Mouse (Mus musculus) limb, embryonic 13.5 days (tissue): ENCODE measurements around the gene Pla2g15. TPM values are rescaled to one million over a fixed set of nuclear protein-coding genes. Genes with fewer than 3 reads are reported as not detected.

Experiments used
- ATAC-seq: fragments of 200-750 bp; cut with Nextera tagmentation; 2 replicates; pipeline ENCODE4 v1.8.0; 2017; ENCODE audit warnings: low read depth, moderate number of reproducible peaks, moderate TSS enrichment; ENCODE audit not compliant: low FRiP score
- H3K27ac ChIP-seq: fragments of 300-500 bp; sonication (generic); 2 replicates; pipeline ENCODE4 v1.5.1; 2015; ENCODE audit warnings: inconsistent platforms, mild to moderate bottlenecking, moderate library complexity
- H3K27me3 ChIP-seq: fragments of 300-500 bp; sonication (generic); 2 replicates; pipeline ENCODE4 v1.6.1; 2015; ENCODE audit warnings: mild to moderate bottlenecking, inconsistent platforms
- H3K36me3 ChIP-seq: fragments of 300-500 bp; sonication (generic); 2 replicates; pipeline ENCODE4 v1.6.1; 2015; ENCODE audit warnings: inconsistent platforms, mild to moderate bottlenecking, moderate library complexity
- H3K4me1 ChIP-seq: fragments of 300-500 bp; sonication (generic); 2 replicates; pipeline ENCODE4 v1.6.1; 2015; ENCODE audit warnings: inconsistent platforms
- H3K4me2 ChIP-seq: fragments of 300-500 bp; sonication (generic); replicated peaks from 2 replicates; pipeline ENCODE4 v1.6.1; 2015; ENCODE audit warnings: inconsistent platforms, mild to moderate bottlenecking, moderate library complexity
- H3K4me3 ChIP-seq: fragments of 300-500 bp; sonication (generic); 2 replicates; pipeline ENCODE4 v1.5.1; 2015; ENCODE audit warnings: moderate library complexity, mild to moderate bottlenecking, inconsistent platforms
- H3K9ac ChIP-seq: fragments of 300-500 bp; sonication (generic); 2 replicates; pipeline ENCODE4 v1.6.1; 2015; ENCODE audit warnings: mild to moderate bottlenecking, inconsistent platforms
- H3K9me3 ChIP-seq: fragments of 300-500 bp; sonication (generic); 2 replicates; pipeline ENCODE4 v1.6.1; 2016; ENCODE audit warnings: inconsistent platforms
- WGBS: fragments of 180-500 bp; shearing (Covaris S2); methylation state at CpG from one replicate; pipeline ENCODE4 v1.1.7; 2015; 5-methylcytosine and 5-hydroxymethylcytosine counted together
- polyA plus RNA-seq: library from polyadenylated mRNA; unstranded; fragments of >200 nt; fragmentation: Nextera tagmentation; extraction: Ambion mirVana; gene quantifications from 2 replicates; pipeline ENCODE4 v1.2.1, GENCODE M21; 2015

The Pla2g15 gene
- 19.6 and 20.5 TPM in 2 replicates for polyA plus RNA-seq

- H3K9ac ChIP-seq, result peak within 1 kb of the TSS; percentile 79
- H3K27me3 ChIP-seq, result no peaks in the 10 kb centered on the region
- H3K4me3 ChIP-seq, result peak within 1 kb of the TSS; percentile 78
- peaks cover 13% of the 10 kb centered on the region for H3K36me3 ChIP-seq
- ATAC-seq, result peak; percentile 97
- 0 out of 2 replicates have a peak within 1 kb of the TSS, but pooled peaks have one; percentile 48 for H3K27ac ChIP-seq
- H3K9me3 ChIP-seq, result no peaks in the 10 kb centered on the region
- H3K4me1 ChIP-seq, result peaks cover 13% of the 10 kb centered on the region
- peak within 1 kb of the TSS; percentile 75 for H3K4me2 ChIP-seq
- WGBS, result 2% methylated on average over 38 of the region's 38 CpGs
Observed at GRCm38 (mm10) chr8:106149801-106150652, at the start of gene Pla2g15. Gene Pla2g15 (plus strand): TSS chr8:106150399.

DNA sequence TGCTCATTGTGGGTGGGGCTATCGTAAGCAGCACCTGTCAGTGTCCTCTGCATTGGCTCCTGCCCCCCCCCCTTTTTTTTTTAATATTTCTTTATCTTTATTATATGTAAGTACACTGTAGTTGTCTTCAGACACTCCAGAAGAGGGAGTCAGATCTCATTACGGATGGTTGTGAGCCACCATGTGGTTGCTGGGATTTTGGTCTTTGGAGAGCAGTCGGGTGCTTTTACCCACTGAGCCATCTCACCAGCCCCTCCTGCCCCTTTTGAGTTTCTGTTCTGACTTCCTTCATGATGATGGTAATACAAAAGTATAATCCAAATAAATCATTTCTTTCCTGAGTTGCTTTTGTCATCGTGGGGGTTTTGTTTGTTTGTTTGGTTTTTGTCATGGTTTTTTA, 47.9 kb upstream of the Pla2g15 start:
- Histone ChIP-seq H3K36me3 (peaks cover 49% of the 10 kb centered on the region), H3K4me3 (no peak overlapping the region), H3K4me1 (no peaks in the 10 kb centered on the region), H3K9ac (no peak overlapping the region), H3K9me3 (no peaks in the 10 kb centered on the region), H3K27ac (no peak overlapping the region), H3K27me3 (no peaks in the 10 kb centered on the region), H3K4me2 (no peak overlapping the region)
- 91% methylated on average over 4 of the region's 4 CpGs for WGBS
- ATAC-seq, result no peak

GRCm38 (mm10) chr8:106103888-106104287, 46.3 kb upstream of the Pla2g15 start:
- peaks cover 56% of the 10 kb centered on the region for H3K36me3 ChIP-seq
- ATAC-seq, result no peak

GRCm38 (mm10) chr8:106106193-106106592, 44.0 kb upstream of the Pla2g15 start:
- no peak for ATAC-seq
- H3K9ac ChIP-seq, result no peak overlapping the region
- H3K4me3 ChIP-seq, result no peak overlapping the region
- H3K27me3 ChIP-seq, result no peaks in the 10 kb centered on the region
- H3K9me3 ChIP-seq, result no peaks in the 10 kb centered on the region
- H3K36me3 ChIP-seq, result peaks cover 65% of the 10 kb centered on the region
- H3K4me1 ChIP-seq, result no peaks in the 10 kb centered on the region
- H3K4me2 ChIP-seq, result no peak overlapping the region
- no peak overlapping the region for H3K27ac ChIP-seq
- 86% methylated on average over 1 of the region's 1 CpGs for WGBS

More at GRCm38 (mm10) chr8:106103888-106104287, 46.3 kb upstream of the Pla2g15 start:
- Histone ChIP-seq H3K4me2 (no peak overlapping the region), H3K4me3 (no peak overlapping the region), H3K4me1 (no peaks in the 10 kb centered on the region), H3K27me3 (no peaks in the 10 kb centered on the region), H3K9ac (no peak overlapping the region), H3K9me3 (no peaks in the 10 kb centered on the region), H3K27ac (no peak overlapping the region)
- 93% methylated on average over 2 of the region's 2 CpGs for WGBS

DNA sequence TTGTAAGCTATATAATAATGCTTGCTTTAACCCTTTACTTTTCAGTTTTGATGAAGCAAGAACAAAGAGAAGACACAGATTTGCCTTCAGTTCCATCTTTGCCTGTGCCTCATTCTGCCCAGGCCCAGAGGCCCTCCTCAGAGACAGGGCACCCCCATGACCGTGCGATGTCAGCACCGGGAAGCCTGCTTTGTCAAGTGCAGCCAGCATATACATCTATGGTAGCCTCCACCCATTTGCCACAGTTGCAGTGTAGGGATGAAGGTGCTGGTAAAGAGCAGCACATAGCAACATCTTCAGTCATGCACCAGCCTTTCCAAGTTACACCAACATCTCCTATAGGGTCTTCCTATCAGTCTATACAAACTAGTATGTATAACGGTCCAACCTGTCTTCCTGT, 42.1 kb upstream of the Pla2g15 start:
- ATAC-seq, result no peak
- Histone ChIP-seq H3K36me3 (peaks cover 62% of the 10 kb centered on the region), H3K27me3 (no peaks in the 10 kb centered on the region), H3K4me2 (no peak overlapping the region), H3K4me3 (no peak overlapping the region), H3K9me3 (no peaks in the 10 kb centered on the region), H3K27ac (no peak overlapping the region), H3K4me1 (no peaks in the 10 kb centered on the region), H3K9ac (no peak overlapping the region)
- WGBS, result 97% methylated on average over 4 of the region's 4 CpGs

- no peak overlapping the region for H3K4me2 ChIP-seq
- 93% methylated on average over 3 of the region's 3 CpGs for WGBS
Observed at GRCm38 (mm10) chr8:106108729-106109128, 41.5 kb upstream of the Pla2g15 start.

DNA sequence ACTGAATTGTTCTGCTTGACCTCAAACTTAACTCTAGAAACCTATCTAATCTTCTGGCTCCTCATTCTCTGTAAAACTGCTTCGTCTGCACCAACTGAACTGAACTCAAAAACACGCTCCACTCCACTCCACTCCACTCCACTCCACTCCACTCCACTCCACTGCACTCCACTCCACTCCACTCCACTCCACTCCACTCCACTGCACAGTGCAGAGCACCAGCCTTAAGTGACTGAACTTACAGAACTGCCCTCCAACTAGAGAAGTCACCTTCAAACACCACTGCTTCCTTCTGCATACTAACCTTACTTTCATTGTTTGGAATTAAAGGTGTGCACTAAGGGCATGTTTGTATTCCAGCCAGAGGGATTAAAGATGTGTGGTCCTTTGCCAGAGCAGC, 38.2 kb upstream of the Pla2g15 start:
- H3K4me3 ChIP-seq, result no peak overlapping the region
- no peak overlapping the region for H3K4me2 ChIP-seq
- H3K4me1 ChIP-seq, result no peaks in the 10 kb centered on the region
- no peaks in the 10 kb centered on the region for H3K9me3 ChIP-seq
- peaks cover 64% of the 10 kb centered on the region for H3K36me3 ChIP-seq
- no peaks in the 10 kb centered on the region for H3K27me3 ChIP-seq
- no peak overlapping the region for H3K9ac ChIP-seq
- WGBS, result 92% methylated on average over 2 of the region's 2 CpGs
- no peak overlapping the region for H3K27ac ChIP-seq
- ATAC-seq, result no peak

More at GRCm38 (mm10) chr8:106108729-106109128, 41.5 kb upstream of the Pla2g15 start:
- Histone ChIP-seq H3K4me3 (no peak overlapping the region), H3K36me3 (peaks cover 58% of the 10 kb centered on the region), H3K27me3 (no peaks in the 10 kb centered on the region), H3K9me3 (no peaks in the 10 kb centered on the region), H3K4me1 (no peaks in the 10 kb centered on the region), H3K9ac (no peak overlapping the region), H3K27ac (no peak overlapping the region)
- ATAC-seq, result no peak

- Histone ChIP-seq H3K9ac (no peak overlapping the region), H3K4me1 (no peaks in the 10 kb centered on the region), H3K4me3 (no peak overlapping the region), H3K27ac (no peak overlapping the region), H3K9me3 (no peaks in the 10 kb centered on the region), H3K4me2 (no peak overlapping the region), H3K27me3 (no peaks in the 10 kb centered on the region), H3K36me3 (peaks cover 68% of the 10 kb centered on the region)
- WGBS, result 97% methylated on average over 1 of the region's 1 CpGs
- peak; percentile 64 for ATAC-seq
Observed at GRCm38 (mm10) chr8:106112514-106112913, 37.7 kb upstream of the Pla2g15 start.

DNA sequence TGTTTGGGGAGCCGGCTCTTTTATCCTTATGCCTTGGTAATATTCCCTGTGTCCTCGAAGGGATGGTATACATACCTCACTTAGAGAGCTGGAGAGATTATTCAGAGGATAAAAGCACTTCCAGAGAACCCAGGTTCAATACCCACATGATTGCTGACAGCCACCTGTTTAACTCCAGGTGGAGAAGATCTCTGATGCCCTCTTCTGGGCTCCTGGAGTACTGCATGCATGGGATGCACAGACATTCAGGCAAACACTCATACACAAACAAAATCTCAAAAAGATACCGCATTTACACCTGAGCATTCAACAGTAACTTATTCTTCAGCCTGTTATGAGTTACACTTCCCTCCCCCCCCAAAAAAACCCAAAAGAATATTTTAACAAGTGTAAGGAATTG, 34.3 kb upstream of the Pla2g15 start:
- no peaks in the 10 kb centered on the region for H3K27me3 ChIP-seq
- peaks cover 59% of the 10 kb centered on the region for H3K36me3 ChIP-seq
- H3K4me1 ChIP-seq, result no peaks in the 10 kb centered on the region
- WGBS, result 95% methylated on average over 3 of the region's 3 CpGs
- H3K4me2 ChIP-seq, result no peak overlapping the region
- no peak overlapping the region for H3K27ac ChIP-seq
- no peak for ATAC-seq
- H3K4me3 ChIP-seq, result no peak overlapping the region
- H3K9ac ChIP-seq, result no peak overlapping the region
- H3K9me3 ChIP-seq, result no peaks in the 10 kb centered on the region

DNA sequence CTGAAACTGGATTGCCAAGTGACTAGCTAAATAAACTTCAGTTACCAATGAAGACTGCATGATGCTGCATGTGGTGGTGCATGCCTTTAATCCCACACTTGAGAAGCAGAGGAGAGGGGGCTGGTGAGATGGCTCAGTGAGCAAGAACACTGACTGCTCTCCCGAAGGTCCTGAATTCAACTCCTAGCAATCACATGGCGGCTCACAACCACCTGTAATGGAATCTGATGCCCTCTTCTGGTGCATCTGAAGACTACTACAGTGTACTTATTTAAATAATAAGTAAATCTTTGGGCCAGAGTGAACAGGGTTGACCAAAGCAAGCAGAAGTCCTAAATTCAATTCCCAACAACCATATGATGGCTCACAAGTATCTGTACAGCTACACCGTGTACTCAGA, 26.8 kb upstream of the Pla2g15 start:
- H3K27me3 ChIP-seq, result no peaks in the 10 kb centered on the region
- 88% methylated on average over 3 of the region's 3 CpGs for WGBS
- ATAC-seq, result no peak
- H3K9me3 ChIP-seq, result no peaks in the 10 kb centered on the region
- H3K9ac ChIP-seq, result no peak overlapping the region
- H3K27ac ChIP-seq, result no peak overlapping the region
- peaks cover 46% of the 10 kb centered on the region for H3K36me3 ChIP-seq
- H3K4me1 ChIP-seq, result no peaks in the 10 kb centered on the region
- H3K4me2 ChIP-seq, result no peak overlapping the region
- no peak overlapping the region for H3K4me3 ChIP-seq

GRCm38 (mm10) chr8:106126055-106126454, 24.1 kb upstream of the Pla2g15 start:
- H3K36me3 ChIP-seq, result peaks cover 48% of the 10 kb centered on the region
- WGBS, result 90% methylated on average over 1 of the region's 1 CpGs

GRCm38 (mm10) chr8:106127054-106127453, 23.1 kb upstream of the Pla2g15 start:
- H3K36me3 ChIP-seq, result peaks cover 58% of the 10 kb centered on the region
- no peaks in the 10 kb centered on the region for H3K9me3 ChIP-seq
- no peak overlapping the region for H3K4me3 ChIP-seq
- no peak overlapping the region for H3K4me2 ChIP-seq
- no peak overlapping the region for H3K9ac ChIP-seq
- no peak overlapping the region for H3K27ac ChIP-seq
- no peaks in the 10 kb centered on the region for H3K4me1 ChIP-seq
- H3K27me3 ChIP-seq, result peaks cover 3% of the 10 kb centered on the region
- WGBS, result 75% methylated on average over 3 of the region's 3 CpGs
- no peak for ATAC-seq

More at GRCm38 (mm10) chr8:106126055-106126454, 24.1 kb upstream of the Pla2g15 start:
- no peak overlapping the region for H3K4me3 ChIP-seq
- H3K9ac ChIP-seq, result no peak overlapping the region
- H3K9me3 ChIP-seq, result no peaks in the 10 kb centered on the region
- no peaks in the 10 kb centered on the region for H3K27me3 ChIP-seq
- no peak for ATAC-seq
- H3K4me1 ChIP-seq, result no peaks in the 10 kb centered on the region
- no peak overlapping the region for H3K4me2 ChIP-seq
- H3K27ac ChIP-seq, result no peak overlapping the region
